Mouse (Mus musculus) testis, postnatal 14 days (tissue): ENCODE results near the gene Arhgef17.

Experiments
- DNase-seq: peaks from one replicate; pipeline ENCODE4 v3.0.0; 2021; ENCODE audit warnings: low spot score

The Arhgef17 gene

DNA sequence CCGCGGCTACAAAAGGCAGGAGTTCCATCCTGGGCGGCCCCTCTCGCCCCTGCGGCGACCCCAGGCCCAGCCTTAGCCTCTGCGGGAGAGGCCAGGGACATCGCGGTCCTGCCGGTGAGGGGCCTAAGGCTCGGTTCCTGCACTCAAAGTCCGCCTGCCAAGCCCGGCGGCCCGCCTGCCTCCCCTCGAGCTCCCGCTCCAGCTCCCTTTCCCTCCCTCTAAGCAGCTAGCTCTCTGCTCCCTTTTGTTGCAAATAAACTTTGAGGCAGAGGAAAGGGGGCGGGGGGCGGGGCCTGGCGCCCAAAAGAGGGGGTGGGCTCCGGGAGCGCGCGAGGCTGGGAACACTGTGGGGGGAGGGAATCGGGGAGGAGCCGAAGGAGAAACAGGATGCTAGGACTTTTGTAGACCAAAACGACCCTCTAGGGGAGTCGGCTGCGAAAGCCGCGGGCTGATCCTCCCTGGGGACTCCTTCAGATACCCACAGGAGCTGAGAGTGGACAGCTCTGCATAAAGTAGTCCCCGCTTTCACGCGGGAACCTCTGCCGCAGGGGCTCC lies at the start of gene Arhgef17:
Gene Arhgef17 (minus strand): TSS at position 182 of the 555 bp plus-strand sequence.
- DNase-seq: peak; percentile 77

DNA sequence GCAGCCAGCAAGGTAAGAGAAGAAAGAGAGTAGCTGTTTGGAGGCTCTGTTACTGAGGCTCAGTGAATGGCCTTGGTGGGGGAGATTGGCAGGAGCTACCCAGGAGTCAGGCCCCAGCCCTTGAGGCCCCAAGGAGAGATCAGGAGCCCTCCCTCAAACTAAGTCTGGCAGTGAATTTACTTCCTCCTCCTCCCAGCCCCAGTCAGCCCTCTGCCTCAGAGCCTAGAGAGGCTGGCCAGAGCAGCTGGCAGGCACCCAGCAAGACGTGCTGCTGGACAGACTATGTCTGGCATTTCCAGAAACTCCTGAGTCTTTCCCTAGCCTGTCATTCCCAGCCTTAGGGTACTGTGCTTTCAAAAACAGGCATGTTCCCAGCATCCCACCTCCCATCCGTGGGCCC lies 47.3 kb upstream of the Arhgef17 start:
- DNase-seq: peak; percentile 50

DNA sequence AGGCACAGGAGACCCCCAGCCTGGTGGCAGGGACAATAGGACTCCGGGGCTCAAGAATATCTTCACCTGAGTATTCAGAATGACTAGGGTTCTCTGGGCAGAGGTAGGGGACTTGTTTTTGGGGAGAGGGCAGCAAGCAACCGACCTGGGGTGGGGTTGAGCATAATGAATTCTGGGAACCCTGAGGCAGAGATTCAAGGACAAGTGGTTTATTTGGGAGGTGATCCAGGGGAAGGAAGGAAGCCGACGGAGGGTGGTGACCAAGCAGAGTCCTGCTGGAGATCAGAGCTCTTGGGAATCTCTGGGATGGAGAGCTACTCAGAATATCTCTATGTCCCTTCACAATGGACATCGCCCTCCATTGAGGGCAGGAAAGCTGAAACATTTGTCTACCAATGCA lies 46.3 kb upstream of the Arhgef17 start:
- no peak for DNase-seq

GRCm38 (mm10) chr7:100974135-100974903 lies 42.4 kb upstream of the Arhgef17 start, which contains the start of gene P2ry6:
Gene P2ry6, minus strand, starts transcription at chr7:100974649.
- no peak for DNase-seq

DNA sequence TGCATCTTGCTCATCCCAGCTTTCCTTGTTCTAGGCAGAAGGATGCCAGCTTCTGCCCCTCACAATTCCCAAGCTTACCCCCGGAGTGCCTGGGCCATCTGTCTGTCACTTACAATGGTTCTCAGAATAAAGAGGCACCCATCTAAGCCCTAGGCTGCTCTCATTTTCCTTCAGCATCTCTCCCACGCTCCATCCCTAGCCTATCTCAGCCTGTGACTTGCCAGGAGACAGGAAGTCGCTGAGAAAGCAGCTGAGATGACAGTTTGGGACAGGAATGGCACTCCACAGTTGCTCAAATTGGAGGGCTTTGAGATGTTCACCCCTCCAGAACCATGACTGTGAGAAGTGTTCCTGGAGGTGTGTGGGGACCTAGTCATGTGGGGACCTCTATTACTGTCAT lies 41.0 kb upstream of the Arhgef17 start:
- DNase-seq: no peak

GRCm38 (mm10) chr7:100968874-100969659 lies 37.2 kb upstream of the Arhgef17 start:
- no peak for DNase-seq

DNA sequence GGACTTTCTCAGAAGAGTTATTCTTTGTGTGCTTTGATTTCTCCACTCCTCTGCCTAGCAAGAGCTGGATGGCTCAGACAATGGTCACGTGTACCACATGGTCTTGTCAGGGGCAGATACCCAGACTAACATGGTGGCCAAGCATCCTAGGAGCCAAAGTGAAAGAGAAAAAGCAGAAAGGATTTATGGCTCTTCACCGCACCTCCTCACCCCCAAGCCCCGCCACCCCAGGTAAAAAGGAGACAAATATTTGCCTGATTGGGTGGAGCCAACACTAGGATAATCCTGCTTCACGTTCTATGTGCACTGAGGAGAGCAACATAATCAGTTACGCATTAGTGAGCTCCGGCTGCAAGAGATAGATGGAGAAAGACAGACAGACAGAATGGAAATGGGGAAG lies 36.5 kb upstream of the Arhgef17 start:
- DNase-seq: no peak

- DNase-seq: peak; percentile 31
Observed at GRCm38 (mm10) chr7:100967850-100968249, 35.9 kb upstream of the Arhgef17 start.

DNA sequence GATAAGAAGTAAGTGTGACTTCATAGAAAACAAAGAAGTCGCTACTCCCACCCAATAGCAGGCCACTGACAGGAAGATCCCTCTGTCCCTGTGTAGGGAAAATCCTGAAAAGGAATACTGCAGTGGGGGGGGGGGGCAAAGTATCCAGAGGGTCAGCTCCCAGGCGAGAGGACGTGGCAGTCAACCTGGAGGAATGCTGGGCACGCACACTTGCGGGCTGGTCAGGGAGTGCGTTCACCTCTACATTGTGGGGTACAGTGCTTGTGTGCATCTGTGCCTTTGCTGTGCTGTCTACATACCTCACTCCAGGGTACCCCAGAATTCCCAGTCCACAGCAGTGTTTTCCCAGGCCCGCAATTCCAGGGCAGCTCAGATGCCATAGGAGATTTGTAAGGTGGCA lies 34.1 kb upstream of the Arhgef17 start:
- DNase-seq: no peak

GRCm38 (mm10) chr7:100965079-100965478 lies 33.2 kb upstream of the Arhgef17 start:
- no peak for DNase-seq

GRCm38 (mm10) chr7:100964242-100964641 lies 32.3 kb upstream of the Arhgef17 start:
- DNase-seq: no peak

DNA sequence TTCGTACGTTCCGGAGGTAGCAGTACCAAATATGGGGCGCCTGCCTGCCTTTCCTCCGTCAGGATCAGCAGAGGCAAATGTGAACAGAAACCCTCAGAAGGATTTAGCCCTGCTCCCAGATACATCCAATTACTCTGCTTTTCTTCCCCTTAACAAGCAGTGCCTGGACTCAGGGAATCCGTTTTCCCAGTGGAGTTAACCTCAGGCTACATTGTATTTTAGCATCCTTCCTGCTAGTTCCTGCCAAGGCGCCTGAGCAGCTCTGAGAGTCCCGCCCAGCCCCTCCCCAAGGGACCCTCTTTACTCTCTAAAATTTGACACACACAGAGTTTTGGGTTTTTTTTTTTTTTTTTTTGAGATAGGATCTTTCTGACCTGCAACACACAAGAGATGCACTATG lies 31.5 kb upstream of the Arhgef17 start:
- no peak for DNase-seq

- DNase-seq: no peak
Observed at GRCm38 (mm10) chr7:100961146-100961545, 29.2 kb upstream of the Arhgef17 start.

GRCm38 (mm10) chr7:100960462-100960861 lies 28.6 kb upstream of the Arhgef17 start:
- DNase-seq: no peak

DNA sequence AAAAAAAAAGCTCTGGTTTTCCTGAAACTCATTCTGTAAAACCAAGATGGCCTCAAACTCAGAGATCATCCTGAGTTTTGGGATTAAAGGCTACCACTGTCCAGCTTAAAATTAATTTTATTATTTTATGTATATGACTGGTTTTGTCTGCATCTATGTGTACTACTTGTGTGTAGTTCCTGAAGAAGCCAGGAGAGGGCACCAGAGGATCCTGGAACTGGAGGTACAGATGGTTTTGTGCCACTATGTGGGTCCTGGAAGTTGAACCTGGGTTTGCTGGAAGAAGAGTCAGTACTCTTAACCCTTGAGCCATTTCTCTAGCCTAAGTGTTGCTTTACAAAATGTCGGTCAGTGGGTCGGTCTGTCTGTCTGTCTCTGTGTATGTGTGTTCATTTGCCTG lies 26.5 kb upstream of the Arhgef17 start:
- no peak for DNase-seq

GRCm38 (mm10) chr7:100952686-100953085 lies 20.8 kb upstream of the Arhgef17 start:
- no peak for DNase-seq

DNA sequence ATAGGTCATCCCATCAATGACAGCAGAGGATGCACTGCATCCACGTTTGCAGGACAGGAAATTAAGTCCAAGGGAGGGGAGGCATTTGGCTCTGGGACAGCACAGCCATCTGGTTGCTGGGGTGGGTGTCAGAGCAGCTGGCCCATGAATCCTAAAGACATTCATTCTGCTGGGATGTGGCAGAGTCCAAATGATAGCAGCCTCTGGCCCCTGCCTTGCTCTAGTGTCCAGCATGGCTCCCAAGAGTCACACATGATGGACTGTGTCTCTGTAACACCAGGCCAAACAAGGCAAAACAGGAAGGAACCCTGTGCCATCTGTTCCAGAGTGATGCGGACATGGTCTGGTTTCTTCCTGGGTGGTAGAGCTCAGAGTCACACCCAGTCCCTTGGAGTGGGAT lies 20.0 kb upstream of the Arhgef17 start:
- no peak for DNase-seq

DNA sequence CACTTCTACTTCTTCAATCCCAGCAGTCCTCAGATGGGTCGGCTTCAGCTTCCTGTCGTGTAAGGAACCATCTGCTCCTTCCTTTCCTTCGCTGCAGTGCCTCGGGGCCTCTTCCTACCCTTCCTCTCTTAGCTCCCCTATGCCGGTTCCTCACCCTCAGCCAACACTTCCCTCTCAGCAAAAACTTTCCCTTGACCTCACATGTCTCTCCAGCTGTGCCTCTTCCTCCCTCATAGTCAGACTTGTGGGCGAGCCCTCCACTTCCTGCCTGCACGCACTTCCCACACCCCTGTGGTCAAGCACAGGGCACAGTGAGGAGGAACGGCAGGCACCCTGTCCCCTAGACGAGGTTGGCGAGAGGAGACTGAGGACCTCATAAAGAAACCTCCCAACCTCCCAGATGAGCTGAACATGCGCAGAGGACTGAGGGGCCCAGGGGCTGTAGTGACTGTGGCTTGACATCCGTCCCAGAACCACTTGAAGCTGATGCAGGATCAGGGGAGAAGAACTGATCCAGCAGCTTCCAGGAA lies 18.6 kb upstream of the Arhgef17 start:
- no peak for DNase-seq

GRCm38 (mm10) chr7:100950031-100950430 lies 18.1 kb upstream of the Arhgef17 start:
- DNase-seq: no peak

DNA sequence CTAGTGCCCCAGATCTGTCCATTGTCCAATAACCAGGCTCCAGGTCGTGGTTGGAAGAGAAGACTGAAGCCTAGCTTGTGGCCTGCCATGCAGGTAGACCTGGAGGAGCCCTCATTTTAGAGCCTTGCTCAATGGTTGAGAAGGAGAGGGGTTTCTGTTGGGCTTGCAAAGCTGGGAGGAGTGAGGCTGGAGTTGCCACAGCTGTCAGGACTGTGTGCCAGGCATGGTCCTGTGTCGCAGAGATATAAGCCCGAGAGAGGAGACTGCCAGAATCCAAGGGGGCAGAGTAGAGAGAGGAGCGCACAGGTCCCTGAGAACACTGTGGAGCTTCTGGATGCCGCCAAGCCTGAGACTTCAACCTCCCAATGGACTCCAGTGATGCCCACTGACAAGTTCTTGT lies 12.8 kb upstream of the Arhgef17 start:
- DNase-seq: no peak

DNA sequence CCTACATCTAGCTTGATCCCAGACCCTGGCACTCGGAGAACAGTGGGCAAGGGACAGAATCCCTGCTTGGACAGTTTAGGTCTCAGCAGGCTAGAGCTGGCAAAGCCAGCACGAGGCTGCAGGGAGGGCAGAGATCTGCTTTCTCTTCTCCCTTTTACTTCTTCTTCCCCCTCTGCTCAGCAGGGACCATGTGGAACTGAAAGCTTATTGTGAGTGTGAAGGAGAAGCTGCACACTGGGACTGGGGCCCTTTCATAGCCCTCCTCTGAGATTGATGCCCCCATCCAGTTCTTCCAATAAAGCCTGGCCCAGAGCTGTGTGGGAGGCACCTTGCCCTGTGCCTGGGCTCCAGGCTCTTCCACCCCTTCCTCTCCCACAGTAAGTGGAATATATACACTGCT lies 12.4 kb upstream of the Arhgef17 start:
- no peak for DNase-seq

GRCm38 (mm10) chr7:100942789-100943615 lies 11.1 kb upstream of the Arhgef17 start:
- no peak for DNase-seq
